Mouse (Mus musculus) hindbrain, embryonic 16.5 days (tissue): ENCODE data around the gene Defb19. TPM values are rescaled to one million over a fixed set of nuclear protein-coding genes. Genes with fewer than 3 reads are reported as not detected.

Experiments used
- ATAC-seq: fragments of 200-750 bp; cut with Nextera tagmentation; 2 replicates; pipeline ENCODE4 v1.8.0; 2017; ENCODE audit warnings: moderate TSS enrichment, moderate library complexity
- H3K27ac ChIP-seq: fragments of 300-500 bp; sonication (generic); 2 replicates; pipeline ENCODE4 v1.5.1; 2014; ENCODE audit warnings: low read depth, mild to moderate bottlenecking, control low read depth, low read length, moderate library complexity
- H3K27me3 ChIP-seq: fragments of 300-500 bp; sonication (generic); replicated peaks from 2 replicates; pipeline ENCODE4 v1.6.1; 2014; ENCODE audit warnings: low read length; ENCODE audit not compliant: control insufficient read depth, insufficient read depth
- H3K36me3 ChIP-seq: fragments of 300-500 bp; sonication (generic); 2 replicates; pipeline ENCODE4 v1.6.1; 2014; ENCODE audit warnings: mild to moderate bottlenecking, low read length, moderate library complexity, mixed read lengths; ENCODE audit not compliant: control insufficient read depth, insufficient read depth
- H3K4me1 ChIP-seq: fragments of 300-500 bp; sonication (generic); 2 replicates; pipeline ENCODE4 v1.6.1; 2014; ENCODE audit warnings: low read depth, low read length; ENCODE audit not compliant: control insufficient read depth, insufficient read depth
- H3K4me2 ChIP-seq: fragments of 300-500 bp; sonication (generic); 2 replicates; pipeline ENCODE4 v1.6.1; 2014; ENCODE audit warnings: mild to moderate bottlenecking, low read length, control low read depth, moderate library complexity
- H3K4me3 ChIP-seq: fragments of 300-500 bp; sonication (generic); 2 replicates; pipeline ENCODE4 v1.5.1; 2014; ENCODE audit warnings: mild to moderate bottlenecking, low read length, control low read depth, moderate library complexity
- H3K9ac ChIP-seq: fragments of 300-500 bp; sonication (generic); 2 replicates; pipeline ENCODE4 v1.6.1; 2014; ENCODE audit warnings: low read depth, mild to moderate bottlenecking, control low read depth, low read length, moderate library complexity
- H3K9me3 ChIP-seq: fragments of 300-500 bp; sonication (generic); 2 replicates; pipeline ENCODE4 v1.6.1; 2014; ENCODE audit warnings: mild to moderate bottlenecking, low read length, moderate library complexity; ENCODE audit not compliant: control insufficient read depth
- WGBS: fragments of 180-500 bp; shearing (Covaris S2); extraction: QIAGEN DNeasy Blood & Tissue Kit; methylation state at CpG from one replicate; pipeline ENCODE4 v1.1.7; 2014; 5-methylcytosine and 5-hydroxymethylcytosine counted together
- polyA plus RNA-seq: library from polyadenylated mRNA; unstranded; fragments of >200 nt; fragmentation: Nextera tagmentation; extraction: Ambion mirVana; gene quantifications from 2 replicates; pipeline ENCODE4 v1.2.1, GENCODE M21; 2015

Defb19 gene
- polyA plus RNA-seq, 1 experiment from 2014 or later = not detected

- no peaks in the 10 kb centered on the region for H3K36me3 ChIP-seq
- H3K27ac ChIP-seq = no peak overlapping the region
- no peak overlapping the region for H3K9ac ChIP-seq
- H3K4me1 ChIP-seq = no peaks in the 10 kb centered on the region
- H3K4me3 ChIP-seq = no peak overlapping the region
- WGBS = 79% methylated on average over 4 of the region's 4 CpGs
- H3K4me2 ChIP-seq = no peak overlapping the region
- no peaks in the 10 kb centered on the region for H3K27me3 ChIP-seq
- H3K9me3 ChIP-seq = no peaks in the 10 kb centered on the region
- ATAC-seq = no peak
Measured at GRCm38 (mm10) chr2:152569881-152570280, 10.2 kb downstream of the Defb19 start.

- 87% methylated on average over 5 of the region's 5 CpGs for WGBS
- Histone ChIP-seq H3K4me1 (no peaks in the 10 kb centered on the region), H3K9ac (no peak within 1 kb of the TSS), H3K4me2 (no peak within 1 kb of the TSS), H3K27me3 (no peaks in the 10 kb centered on the region), H3K36me3 (no peaks in the 10 kb centered on the region), H3K9me3 (no peaks in the 10 kb centered on the region), H3K4me3 (no peak within 1 kb of the TSS), H3K27ac (no peak within 1 kb of the TSS)
- ATAC-seq = no peak
Measured at GRCm38 (mm10) chr2:152569038-152569437, 11.1 kb downstream of the Defb19 start, which contains the start of gene Gm17416. Gm17416 (plus strand) TSS chr2:152569338.

GRCm38 (mm10) chr2:152556655-152557054, 23.5 kb downstream of the Defb19 start:
- no peak overlapping the region for H3K4me3 ChIP-seq
- H3K9ac ChIP-seq = no peak overlapping the region
- H3K4me2 ChIP-seq = no peak overlapping the region
- no peak for ATAC-seq
- H3K27ac ChIP-seq = no peak overlapping the region
- H3K27me3 ChIP-seq = no peaks in the 10 kb centered on the region
- peaks cover 5% of the 10 kb centered on the region; the same call in 1 of the 2 replicates for H3K4me1 ChIP-seq
- WGBS = 91% methylated on average over 7 of the region's 7 CpGs
- no peaks in the 10 kb centered on the region for H3K36me3 ChIP-seq
- no peaks in the 10 kb centered on the region for H3K9me3 ChIP-seq

GRCm38 (mm10) chr2:152553774-152554423, 26.2 kb downstream of the Defb19 start:
- 12% methylated on average over 16 of the region's 16 CpGs for WGBS
- peak overlapping the region; percentile 48 for H3K4me2 ChIP-seq
- H3K9ac ChIP-seq = peak overlapping the region; percentile 49; the same call in 1 of the 2 replicates
- peaks cover 5% of the 10 kb centered on the region; the same call in 1 of the 2 replicates for H3K4me1 ChIP-seq
- no peak for ATAC-seq
- H3K27me3 ChIP-seq = no peaks in the 10 kb centered on the region
- H3K9me3 ChIP-seq = no peaks in the 10 kb centered on the region
- no peaks in the 10 kb centered on the region for H3K36me3 ChIP-seq
- H3K4me3 ChIP-seq = no peak overlapping the region
- no peak overlapping the region for H3K27ac ChIP-seq

GRCm38 (mm10) chr2:152548124-152548523, 32.0 kb downstream of the Defb19 start:
- no peak for ATAC-seq
- Histone ChIP-seq H3K4me1 (no peaks in the 10 kb centered on the region), H3K4me2 (no peak overlapping the region), H3K9me3 (no peaks in the 10 kb centered on the region), H3K9ac (no peak overlapping the region), H3K4me3 (no peak overlapping the region), H3K27me3 (no peaks in the 10 kb centered on the region), H3K27ac (no peak overlapping the region), H3K36me3 (no peaks in the 10 kb centered on the region)
- 77% methylated on average over 5 of the region's 5 CpGs for WGBS

- Histone ChIP-seq H3K4me1 (no peaks in the 10 kb centered on the region), H3K9me3 (no peaks in the 10 kb centered on the region), H3K27ac (no peak overlapping the region), H3K4me2 (no peak overlapping the region), H3K4me3 (no peak overlapping the region), H3K9ac (no peak overlapping the region), H3K36me3 (no peaks in the 10 kb centered on the region), H3K27me3 (no peaks in the 10 kb centered on the region)
- WGBS = 16% methylated on average over 4 of the region's 4 CpGs
- ATAC-seq = 0 out of 2 replicates have a peak, but pooled peaks have one; percentile 50
Measured at GRCm38 (mm10) chr2:152544691-152545090, 35.4 kb downstream of the Defb19 start.

GRCm38 (mm10) chr2:152543478-152543877, 36.6 kb downstream of the Defb19 start:
- no peak overlapping the region for H3K4me2 ChIP-seq
- WGBS = 85% methylated on average over 4 of the region's 4 CpGs
- H3K9me3 ChIP-seq = no peaks in the 10 kb centered on the region
- no peaks in the 10 kb centered on the region for H3K27me3 ChIP-seq
- no peaks in the 10 kb centered on the region for H3K36me3 ChIP-seq
- H3K9ac ChIP-seq = no peak overlapping the region
- no peak for ATAC-seq
- H3K4me3 ChIP-seq = no peak overlapping the region
- H3K27ac ChIP-seq = no peak overlapping the region
- H3K4me1 ChIP-seq = no peaks in the 10 kb centered on the region

- 80% methylated on average over 2 of the region's 2 CpGs for WGBS
- H3K36me3 ChIP-seq = no peaks in the 10 kb centered on the region
- H3K4me1 ChIP-seq = no peaks in the 10 kb centered on the region
- H3K4me2 ChIP-seq = no peak overlapping the region
- no peaks in the 10 kb centered on the region for H3K27me3 ChIP-seq
- H3K27ac ChIP-seq = no peak overlapping the region
- ATAC-seq = no peak
- no peak overlapping the region for H3K4me3 ChIP-seq
- H3K9me3 ChIP-seq = no peaks in the 10 kb centered on the region
- no peak overlapping the region for H3K9ac ChIP-seq
Measured at GRCm38 (mm10) chr2:152542897-152543296, 37.2 kb downstream of the Defb19 start.

- no peaks in the 10 kb centered on the region for H3K27me3 ChIP-seq
- H3K27ac ChIP-seq = no peak overlapping the region
- no peaks in the 10 kb centered on the region for H3K9me3 ChIP-seq
- H3K4me3 ChIP-seq = no peak overlapping the region
- no peak overlapping the region for H3K4me2 ChIP-seq
- 88% methylated on average over 9 of the region's 9 CpGs for WGBS
- no peaks in the 10 kb centered on the region for H3K36me3 ChIP-seq
- no peak overlapping the region for H3K9ac ChIP-seq
- no peak for ATAC-seq
- H3K4me1 ChIP-seq = no peaks in the 10 kb centered on the region
Measured at GRCm38 (mm10) chr2:152541979-152542378, 38.1 kb downstream of the Defb19 start.
